Mouse (Mus musculus) hindbrain, postnatal 0 days (tissue): Measurements from ENCODE around the gene Sycp2. TPM values are rescaled to one million over a fixed set of nuclear protein-coding genes. Genes with fewer than 3 reads are reported as not detected.

Experiments
- ATAC-seq: fragments of 200-750 bp; cut with Nextera tagmentation; 2 replicates; pipeline ENCODE4 v1.8.0; 2017; ENCODE audit warnings: mild to moderate bottlenecking, moderate TSS enrichment, moderate library complexity
- DNase-seq: peaks from one replicate; pipeline ENCODE4 v3.0.0-alpha.2; 2015; ENCODE audit warnings: low spot score
- H3K27ac ChIP-seq: fragments of 300-500 bp; sonication (generic); 2 replicates; pipeline ENCODE4 v1.5.1; 2014; ENCODE audit warnings: mild to moderate bottlenecking
- H3K27me3 ChIP-seq: fragments of 300-500 bp; sonication (generic); 2 replicates; pipeline ENCODE4 v1.6.1; 2014; ENCODE audit warnings: low read length, mixed read lengths; ENCODE audit not compliant: insufficient read depth
- H3K36me3 ChIP-seq: fragments of 300-500 bp; sonication (generic); 2 replicates; pipeline ENCODE4 v1.6.1; 2014; ENCODE audit warnings: low read length, mixed read lengths; ENCODE audit not compliant: insufficient read depth
- H3K4me1 ChIP-seq: fragments of 300-500 bp; sonication (generic); 2 replicates; pipeline ENCODE4 v1.6.1; 2014; ENCODE audit warnings: antibody characterized with exemption, low read length, mixed read lengths; ENCODE audit not compliant: insufficient read depth
- H3K4me2 ChIP-seq: fragments of 300-500 bp; sonication (generic); 2 replicates; pipeline ENCODE4 v1.6.1; 2014; ENCODE audit warnings: low read depth, mild to moderate bottlenecking, low read length, moderate library complexity, mixed read lengths
- H3K4me3 ChIP-seq: fragments of 300-500 bp; sonication (generic); 2 replicates; pipeline ENCODE4 v1.5.1; 2014; ENCODE audit warnings: low read length
- H3K9ac ChIP-seq: fragments of 300-500 bp; sonication (generic); replicated peaks from 2 replicates; pipeline ENCODE4 v1.6.1; 2014; ENCODE audit warnings: mild to moderate bottlenecking, low read length, moderate library complexity, mixed read lengths
- H3K9me3 ChIP-seq: fragments of 300-500 bp; sonication (generic); 2 replicates; pipeline ENCODE4 v1.6.1; 2016; ENCODE audit warnings: low read length, mixed read lengths
- CTCF ChIP-seq: IDR thresholded peaks from 2 replicates; pipeline ENCODE4 v1.5.1; 2016; ENCODE audit warnings: antibody characterized with exemption, control low read depth, low read depth
- WGBS: fragments of 180-500 bp; shearing (Covaris S2); extraction: QIAGEN DNeasy Blood & Tissue Kit; methylation state at CpG from one replicate; pipeline ENCODE4 v1.1.7; 2014; 5-methylcytosine and 5-hydroxymethylcytosine counted together
- polyA plus RNA-seq: library from polyadenylated mRNA; unstranded; fragments of >200 nt; fragmentation: Nextera tagmentation; extraction: Ambion mirVana; gene quantifications from 2 replicates; pipeline ENCODE4 v1.2.1, GENCODE M21; 2015
- total RNA-seq: library from RNA; depleted of rRNA; stranded (reverse); fragments of >200 nt; gene quantifications from 2 replicates; pipeline ENCODE4 v1.2.3, GENCODE M21; 2014

Sycp2 gene
- total and polyA plus RNA-seq, 2 experiments from 2014 or later = 0.26 to 0.31 TPM

DNA sequence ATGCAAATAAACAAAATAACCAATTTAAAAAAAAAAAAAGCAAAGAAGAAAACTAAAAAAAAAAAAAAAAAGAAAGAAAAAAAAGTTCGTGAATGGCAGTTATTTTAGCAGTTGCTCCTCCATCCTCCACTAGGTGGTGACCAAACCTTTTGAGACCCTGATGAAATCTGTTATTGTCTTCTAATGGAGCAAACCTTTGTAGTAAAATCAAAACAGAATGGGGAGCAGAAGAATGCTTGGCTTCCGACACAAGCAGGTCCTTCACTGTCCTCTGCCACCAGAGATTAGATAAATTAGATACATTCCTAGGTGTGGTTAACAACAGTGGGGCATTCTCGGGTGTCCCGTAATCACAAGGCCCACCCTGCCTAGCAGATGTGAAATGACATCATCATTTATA, 18.7 kb upstream of the Sycp2 start:
- DNase-seq = peak; percentile 84
- Histone ChIP-seq H3K27me3 (no peaks in the 10 kb centered on the region), H3K4me2 (no peak overlapping the region), H3K36me3 (peaks cover 3% of the 10 kb centered on the region; the same call in 1 of the 2 replicates), H3K9ac (no peak overlapping the region), H3K27ac (no peak overlapping the region), H3K9me3 (no peaks in the 10 kb centered on the region), H3K4me1 (no peaks in the 10 kb centered on the region), H3K4me3 (no peak overlapping the region)
- WGBS = 41% methylated on average over 4 of the region's 4 CpGs
- no peak for ATAC-seq
- TF ChIP-seq CTCF = peak; percentile 73

DNA sequence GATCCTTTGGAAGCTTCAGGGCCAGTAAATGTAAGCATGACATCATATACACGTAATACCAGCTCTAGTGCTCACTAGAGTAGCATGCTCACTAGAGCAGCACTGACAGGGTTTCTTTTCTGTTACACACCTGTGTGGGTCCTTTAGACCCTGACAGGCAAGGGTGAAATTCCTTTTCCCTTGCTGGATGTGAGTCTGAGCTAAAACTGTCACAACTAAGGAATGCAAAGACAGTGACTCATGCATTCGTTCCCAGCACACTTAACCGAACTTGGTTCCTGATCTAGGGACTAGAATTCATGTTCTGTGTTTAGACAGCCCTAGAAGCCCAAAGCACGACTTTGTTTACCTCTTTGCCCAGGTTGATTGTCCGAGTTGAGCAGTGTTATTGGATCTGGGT, 15.7 kb upstream of the Sycp2 start:
- Histone ChIP-seq H3K4me2 (no peak overlapping the region), H3K9ac (no peak overlapping the region), H3K27ac (no peak overlapping the region), H3K4me3 (no peak overlapping the region), H3K36me3 (peaks cover 3% of the 10 kb centered on the region; the same call in 1 of the 2 replicates), H3K9me3 (no peaks in the 10 kb centered on the region), H3K4me1 (no peaks in the 10 kb centered on the region), H3K27me3 (no peaks in the 10 kb centered on the region)
- 79% methylated on average over 5 of the region's 5 CpGs for WGBS
- no peak for DNase-seq
- TF ChIP-seq CTCF = no peak
- no peak for ATAC-seq

DNA sequence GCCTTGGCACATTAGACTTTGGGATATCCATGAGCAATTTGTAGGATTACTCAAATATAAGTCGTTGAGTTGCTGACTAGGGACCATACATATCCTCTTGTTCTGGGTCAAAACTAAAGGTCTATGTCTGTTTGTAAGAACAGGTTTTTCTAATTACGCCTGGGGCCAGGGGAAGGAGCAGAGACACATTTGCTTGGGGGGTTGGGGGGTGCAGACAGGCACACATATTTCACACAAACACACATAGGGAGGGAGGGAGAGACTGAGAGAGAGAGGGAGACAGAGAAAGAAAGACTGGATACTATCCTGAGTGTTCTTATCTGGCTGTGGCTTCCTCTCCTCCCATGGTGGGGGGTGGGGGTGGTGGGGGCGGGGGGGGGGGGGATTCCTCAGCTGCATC, 14.7 kb upstream of the Sycp2 start:
- Histone ChIP-seq H3K4me3 (no peak overlapping the region), H3K4me2 (no peak overlapping the region), H3K27ac (no peak overlapping the region), H3K27me3 (no peaks in the 10 kb centered on the region), H3K9me3 (no peaks in the 10 kb centered on the region), H3K4me1 (no peaks in the 10 kb centered on the region), H3K36me3 (peaks cover 3% of the 10 kb centered on the region; the same call in 1 of the 2 replicates), H3K9ac (no peak overlapping the region)
- no peak for TF ChIP-seq CTCF
- DNase-seq (no peak), ATAC-seq (no peak)
- 63% methylated on average over 2 of the region's 3 CpGs for WGBS

DNA sequence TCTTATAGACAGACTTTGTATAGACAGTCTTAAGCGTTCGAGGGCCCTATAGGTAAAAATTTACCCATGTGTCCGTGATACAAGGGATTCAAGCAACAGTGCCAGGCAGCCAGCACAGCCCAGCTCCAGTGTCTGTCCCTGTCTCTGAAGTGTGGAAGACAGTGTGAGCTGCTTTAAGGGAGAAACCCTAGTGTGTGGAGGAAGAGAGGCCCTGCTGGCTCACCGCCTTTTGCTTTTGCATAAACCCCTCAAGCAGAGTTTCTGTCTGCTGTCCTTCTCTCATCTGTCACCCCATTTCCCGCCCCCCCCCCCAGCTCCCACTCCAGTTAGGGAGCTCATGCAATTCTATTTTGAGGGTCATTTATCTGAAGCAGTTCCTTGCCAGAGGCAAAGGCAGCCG, 14.1 kb upstream of the Sycp2 start:
- H3K27ac ChIP-seq = no peak overlapping the region
- H3K9ac ChIP-seq = no peak overlapping the region
- no peaks in the 10 kb centered on the region for H3K27me3 ChIP-seq
- no peak overlapping the region for H3K4me2 ChIP-seq
- H3K36me3 ChIP-seq = peaks cover 3% of the 10 kb centered on the region; the same call in 1 of the 2 replicates
- ATAC-seq = no peak
- WGBS = 43% methylated on average over 6 of the region's 6 CpGs
- H3K4me3 ChIP-seq = no peak overlapping the region
- TF ChIP-seq CTCF = no peak
- no peaks in the 10 kb centered on the region for H3K9me3 ChIP-seq
- no peak for DNase-seq
- no peaks in the 10 kb centered on the region for H3K4me1 ChIP-seq

DNA sequence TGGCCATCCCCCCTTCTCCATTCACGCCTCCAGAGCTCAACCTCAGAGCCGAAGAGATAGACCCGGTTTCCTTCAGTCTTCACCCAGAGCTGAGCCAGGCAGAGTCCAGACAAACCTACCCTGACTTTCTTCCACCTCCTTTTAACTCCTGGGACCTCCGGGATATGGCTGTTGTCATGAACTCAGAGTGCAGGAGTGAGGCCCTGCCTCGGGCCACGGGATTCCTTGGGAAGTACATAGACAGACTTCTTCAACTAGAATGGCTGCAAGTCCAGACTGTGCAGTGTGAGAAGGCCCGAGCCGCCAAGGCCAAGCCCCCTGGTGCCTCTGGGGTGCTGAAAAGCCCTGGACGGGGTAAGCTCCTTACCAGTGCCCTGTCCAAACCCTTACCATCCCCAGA, 13.1 kb upstream of the Sycp2 start:
- Histone ChIP-seq H3K4me2 (no peak overlapping the region), H3K9me3 (no peaks in the 10 kb centered on the region), H3K27me3 (no peaks in the 10 kb centered on the region), H3K9ac (no peak overlapping the region), H3K36me3 (peaks cover 3% of the 10 kb centered on the region; the same call in 1 of the 2 replicates), H3K4me3 (no peak overlapping the region), H3K4me1 (0 out of 2 replicates have a peak, but pooled peaks cover 3% of the 10 kb centered on the region), H3K27ac (no peak overlapping the region)
- TF ChIP-seq CTCF = no peak
- DNase-seq (no peak), ATAC-seq (no peak)
- 82% methylated on average over 9 of the region's 9 CpGs for WGBS

DNA sequence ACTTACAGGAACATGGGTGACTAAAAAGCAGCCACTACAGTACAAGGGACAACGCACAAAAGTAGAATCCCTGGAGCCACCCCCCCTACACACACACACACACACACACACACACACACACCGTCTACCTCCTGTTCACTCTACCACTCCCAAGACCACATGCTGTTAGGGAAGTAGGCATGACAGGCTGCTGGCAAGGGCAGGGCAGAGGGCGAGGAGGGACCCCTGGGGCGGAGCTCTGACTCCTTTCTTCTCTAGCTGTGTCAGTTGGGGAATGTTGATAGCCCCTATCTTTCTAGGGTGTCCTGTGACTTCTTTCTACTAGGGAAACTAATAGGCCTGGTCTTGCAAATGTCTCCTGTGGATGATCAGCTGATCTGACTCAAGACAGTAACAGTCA, 9.5 kb upstream of the Sycp2 start:
- Histone ChIP-seq H3K4me2 (no peak overlapping the region), H3K4me3 (no peak overlapping the region), H3K9ac (no peak overlapping the region), H3K4me1 (peaks cover 23% of the 10 kb centered on the region), H3K9me3 (no peaks in the 10 kb centered on the region), H3K27ac (no peak overlapping the region), H3K36me3 (no peaks in the 10 kb centered on the region; the same call in 1 of the 2 replicates), H3K27me3 (no peaks in the 10 kb centered on the region)
- ATAC-seq (no peak), DNase-seq (no peak)
- no peak for TF ChIP-seq CTCF
- 53% methylated on average over 4 of the region's 4 CpGs for WGBS

DNA sequence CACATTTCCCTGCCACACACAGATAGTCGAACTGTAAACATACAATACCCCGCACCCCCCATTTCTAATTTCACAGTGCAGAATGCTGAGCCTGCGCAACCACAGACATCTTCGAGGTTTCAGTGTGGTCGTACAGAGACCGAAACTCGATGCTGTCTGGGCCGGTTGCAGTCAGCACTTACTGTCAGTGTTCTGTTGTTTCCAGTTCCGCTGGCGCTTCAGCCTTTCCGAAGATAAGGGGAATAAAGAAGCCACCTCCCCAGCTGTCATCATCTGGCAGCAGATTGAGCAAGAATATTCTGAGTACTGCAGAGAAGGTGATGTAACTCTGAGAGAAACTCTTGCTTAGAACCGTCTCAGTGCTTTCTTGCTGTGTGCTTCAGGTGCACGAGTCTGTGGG, 8.9 kb upstream of the Sycp2 start:
- no peak for TF ChIP-seq CTCF

More for the DNA sequence above, 8.9 kb upstream of the Sycp2 start:
- Histone ChIP-seq H3K9me3 (no peaks in the 10 kb centered on the region), H3K36me3 (no peaks in the 10 kb centered on the region; the same call in 1 of the 2 replicates), H3K27me3 (no peaks in the 10 kb centered on the region), H3K4me1 (peaks cover 23% of the 10 kb centered on the region), H3K4me3 (no peak overlapping the region), H3K4me2 (no peak overlapping the region), H3K27ac (no peak overlapping the region), H3K9ac (no peak overlapping the region)
- no peak for ATAC-seq
- no peak for DNase-seq
- WGBS = 73% methylated on average over 13 of the region's 13 CpGs
